Mouse (Mus musculus): ENCODE measurements around the gene Meiob. TPM values are rescaled to one million over a fixed set of nuclear protein-coding genes. Genes with fewer than 3 reads are reported as not detected.

Meiob gene
- polyA plus RNA-seq, 1 experiment from 2014 or later: not detected

GRCm38 (mm10) chr17:24839842-24840241 lies 35.8 kb downstream of the Meiob start, which contains the start of gene Hagh:
Gene Hagh (plus strand): TSS chr17:24840143.
- no peak within 1 kb of the TSS for H3K4me3 ChIP-seq
- WGBS: 63% methylated on average over 8 of the region's 8 CpGs
- H3K4me1 ChIP-seq: no peaks in the 10 kb centered on the region
- H3K36me3 ChIP-seq: no peaks in the 10 kb centered on the region
- no peaks in the 10 kb centered on the region for H3K9me3 ChIP-seq
- no peak within 1 kb of the TSS for H3K27ac ChIP-seq
- H3K4me2 ChIP-seq (replicated peaks): no peak within 1 kb of the TSS
- no peaks in the 10 kb centered on the region for H3K27me3 ChIP-seq
- no peak within 1 kb of the TSS for H3K9ac ChIP-seq
- ATAC-seq (ENCODE audit: insufficient number of reproducible peaks, insufficient read depth, low FRiP score, low TSS enrichment): no peak

GRCm38 (mm10) chr17:24840341-24840740 lies 36.3 kb downstream of the Meiob start:
- Histone ChIP-seq H3K36me3 (no peaks in the 10 kb centered on the region), H3K9ac (no peak overlapping the region), H3K27me3 (no peaks in the 10 kb centered on the region), H3K27ac (no peak overlapping the region), H3K4me3 (no peak overlapping the region), H3K9me3 (no peaks in the 10 kb centered on the region), H3K4me2 (replicated peaks) (no peak overlapping the region), H3K4me1 (no peaks in the 10 kb centered on the region)
- 66% methylated on average over 5 of the region's 5 CpGs for WGBS
- no peak for ATAC-seq (ENCODE audit: insufficient number of reproducible peaks, insufficient read depth, low FRiP score, low TSS enrichment)

GRCm38 (mm10) chr17:24841133-24841532 lies 37.0 kb downstream of the Meiob start:
- 53% methylated on average over 4 of the region's 4 CpGs for WGBS
- no peak for ATAC-seq (ENCODE audit: insufficient number of reproducible peaks, insufficient read depth, low FRiP score, low TSS enrichment)

GRCm38 (mm10) chr17:24842631-24843030 lies 38.5 kb downstream of the Meiob start:
- ATAC-seq (ENCODE audit: insufficient number of reproducible peaks, insufficient read depth, low FRiP score, low TSS enrichment): no peak
- H3K9me3 ChIP-seq: no peaks in the 10 kb centered on the region
- 58% methylated on average over 2 of the region's 2 CpGs for WGBS
- no peak overlapping the region for H3K4me2 ChIP-seq (replicated peaks)
- no peaks in the 10 kb centered on the region for H3K4me1 ChIP-seq
- no peak overlapping the region for H3K4me3 ChIP-seq
- no peaks in the 10 kb centered on the region for H3K27me3 ChIP-seq
- H3K36me3 ChIP-seq: no peaks in the 10 kb centered on the region
- H3K9ac ChIP-seq: no peak overlapping the region
- no peak overlapping the region for H3K27ac ChIP-seq

More at GRCm38 (mm10) chr17:24841133-24841532, 37.0 kb downstream of the Meiob start:
- H3K27ac ChIP-seq: no peak overlapping the region
- no peak overlapping the region for H3K4me2 ChIP-seq (replicated peaks)
- H3K4me3 ChIP-seq: no peak overlapping the region
- H3K9ac ChIP-seq: no peak overlapping the region
- no peaks in the 10 kb centered on the region for H3K27me3 ChIP-seq
- no peaks in the 10 kb centered on the region for H3K4me1 ChIP-seq
- no peaks in the 10 kb centered on the region for H3K9me3 ChIP-seq
- H3K36me3 ChIP-seq: no peaks in the 10 kb centered on the region

GRCm38 (mm10) chr17:24844525-24844924 lies 40.4 kb downstream of the Meiob start:
- H3K9me3 ChIP-seq: no peaks in the 10 kb centered on the region
- no peaks in the 10 kb centered on the region for H3K27me3 ChIP-seq
- no peak for ATAC-seq (ENCODE audit: insufficient number of reproducible peaks, insufficient read depth, low FRiP score, low TSS enrichment)
- WGBS: 59% methylated on average over 9 of the region's 9 CpGs
- peaks cover 8% of the 10 kb centered on the region for H3K4me1 ChIP-seq
- H3K36me3 ChIP-seq: no peaks in the 10 kb centered on the region
- H3K9ac ChIP-seq: no peak overlapping the region
- H3K4me2 ChIP-seq (replicated peaks): no peak overlapping the region
- H3K4me3 ChIP-seq: no peak overlapping the region
- H3K27ac ChIP-seq: no peak overlapping the region

- ATAC-seq (ENCODE audit: insufficient number of reproducible peaks, insufficient read depth, low FRiP score, low TSS enrichment): no peak
- no peak overlapping the region for H3K4me3 ChIP-seq
- no peaks in the 10 kb centered on the region for H3K36me3 ChIP-seq
- WGBS: 95% methylated on average over 1 of the region's 1 CpGs
- no peak overlapping the region for H3K9ac ChIP-seq
- H3K27me3 ChIP-seq: peaks cover 10% of the 10 kb centered on the region; the same call in 1 of the 2 replicates
- H3K27ac ChIP-seq: no peak overlapping the region
- no peaks in the 10 kb centered on the region for H3K9me3 ChIP-seq
- H3K4me1 ChIP-seq: peaks cover 14% of the 10 kb centered on the region
- H3K4me2 ChIP-seq (replicated peaks): no peak overlapping the region
Observed at GRCm38 (mm10) chr17:24847386-24847785, 43.3 kb downstream of the Meiob start.

GRCm38 (mm10) chr17:24848600-24849031 lies 44.5 kb downstream of the Meiob start:
- H3K4me2 ChIP-seq (replicated peaks): peak overlapping the region; percentile 87
- ATAC-seq (ENCODE audit: insufficient number of reproducible peaks, insufficient read depth, low FRiP score, low TSS enrichment): no peak
- H3K4me3 ChIP-seq: 0 out of 2 replicates have a peak overlapping the region, but pooled peaks have one; percentile 7
- peaks cover 10% of the 10 kb centered on the region; the same call in 1 of the 2 replicates for H3K27me3 ChIP-seq
- H3K9ac ChIP-seq: no peak overlapping the region
- no peak overlapping the region for H3K27ac ChIP-seq
- H3K9me3 ChIP-seq: no peaks in the 10 kb centered on the region
- H3K4me1 ChIP-seq: peaks cover 14% of the 10 kb centered on the region
- peaks cover 9% of the 10 kb centered on the region for H3K36me3 ChIP-seq

- Histone ChIP-seq H3K4me2 (replicated peaks) (peak overlapping the region; percentile 87), H3K9ac (peak overlapping the region; percentile 58), H3K36me3 (peaks cover 13% of the 10 kb centered on the region), H3K4me3 (peak overlapping the region; percentile 77), H3K9me3 (no peaks in the 10 kb centered on the region), H3K4me1 (peaks cover 14% of the 10 kb centered on the region), H3K27ac (peak overlapping the region; percentile 87), H3K27me3 (peaks cover 10% of the 10 kb centered on the region; the same call in 1 of the 2 replicates)
- peak; percentile 54 for ATAC-seq (ENCODE audit: insufficient number of reproducible peaks, insufficient read depth, low FRiP score, low TSS enrichment)
- under 1% methylated on average over 21 of the region's 21 CpGs for WGBS
Observed at GRCm38 (mm10) chr17:24849733-24850064, 45.6 kb downstream of the Meiob start.

- Histone ChIP-seq H3K4me3 (peak within 1 kb of the TSS; percentile 77), H3K9ac (peak within 1 kb of the TSS; percentile 66), H3K27me3 (peaks cover 10% of the 10 kb centered on the region; the same call in 1 of the 2 replicates), H3K27ac (peak within 1 kb of the TSS; percentile 87), H3K4me2 (replicated peaks) (peak within 1 kb of the TSS; percentile 87), H3K9me3 (no peaks in the 10 kb centered on the region), H3K4me1 (peaks cover 14% of the 10 kb centered on the region), H3K36me3 (peaks cover 13% of the 10 kb centered on the region)
- ATAC-seq (ENCODE audit: insufficient number of reproducible peaks, insufficient read depth, low FRiP score, low TSS enrichment): peak; percentile 100
- under 1% methylated on average over 58 of the region's 58 CpGs for WGBS
Observed at GRCm38 (mm10) chr17:24850065-24850772, 46.1 kb downstream of the Meiob start, which contains the start of gene Fahd1. Gene Fahd1 (minus strand): TSS chr17:24850364.

- Histone ChIP-seq H3K27me3 (peaks cover 10% of the 10 kb centered on the region; the same call in 1 of the 2 replicates), H3K4me2 (replicated peaks) (peak overlapping the region; percentile 87), H3K36me3 (peaks cover 13% of the 10 kb centered on the region), H3K27ac (no peak overlapping the region), H3K4me1 (peaks cover 14% of the 10 kb centered on the region), H3K9me3 (no peaks in the 10 kb centered on the region), H3K9ac (peak overlapping the region; percentile 66), H3K4me3 (peak overlapping the region; percentile 77)
- ATAC-seq (ENCODE audit: insufficient number of reproducible peaks, insufficient read depth, low FRiP score, low TSS enrichment): no peak
- WGBS: 2% methylated on average over 20 of the region's 20 CpGs
Observed at GRCm38 (mm10) chr17:24850773-24851127, 46.7 kb downstream of the Meiob start.

- H3K4me3 ChIP-seq: peak overlapping the region; percentile 77
- peak overlapping the region; percentile 66; the same call in 1 of the 2 replicates for H3K9ac ChIP-seq
- peak overlapping the region; percentile 87 for H3K4me2 ChIP-seq (replicated peaks)
- WGBS: 78% methylated on average over 10 of the region's 10 CpGs
- H3K4me1 ChIP-seq: peaks cover 14% of the 10 kb centered on the region
- H3K9me3 ChIP-seq: no peaks in the 10 kb centered on the region
- H3K27me3 ChIP-seq: peaks cover 10% of the 10 kb centered on the region; the same call in 1 of the 2 replicates
- no peak overlapping the region for H3K27ac ChIP-seq
- H3K36me3 ChIP-seq: peaks cover 18% of the 10 kb centered on the region
- no peak for ATAC-seq (ENCODE audit: insufficient number of reproducible peaks, insufficient read depth, low FRiP score, low TSS enrichment)
Observed at GRCm38 (mm10) chr17:24851381-24852125, 47.5 kb downstream of the Meiob start.
